Mouse (Mus musculus): ENCODE measurements around the gene Napsa.

DNA sequence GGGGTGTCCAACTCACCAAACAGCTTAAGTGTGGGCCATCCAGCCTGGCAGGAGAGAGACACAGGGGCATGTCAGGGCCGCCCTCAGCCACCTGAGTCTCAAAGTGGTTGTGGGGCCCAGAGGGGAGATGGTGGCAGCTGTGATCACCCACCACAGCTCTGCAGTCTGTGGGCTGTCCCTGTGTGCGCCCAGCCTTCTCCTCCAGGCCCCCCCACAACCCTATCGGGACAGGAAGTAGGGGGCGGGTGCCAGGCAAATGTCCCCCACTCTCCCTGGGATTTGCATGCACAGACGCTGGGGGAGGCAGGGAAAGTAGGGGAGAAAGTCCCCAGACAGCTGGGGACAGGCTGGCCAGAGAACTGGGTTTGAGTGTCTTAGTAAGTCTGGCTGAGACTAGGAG, 41.0 kb upstream of the Napsa start:
- no peak for TF ChIP-seq CTCF (IDR thresholded peaks at IDR 0.05; ENCODE audit: low read depth)
- TF ChIP-seq EP300 (optimal IDR thresholded peaks at IDR 0.05): no peak

Data from stomach, postnatal 0 days (tissue).